Mouse (Mus musculus) lung, embryonic 14.5 days (tissue): Measurements from ENCODE around the gene Plekha6. TPM values are rescaled to one million over a fixed set of nuclear protein-coding genes. Genes with fewer than 3 reads are reported as not detected.

Source experiments
- ATAC-seq: fragments of 200-750 bp; cut with Nextera tagmentation; 2 replicates; pipeline ENCODE4 v1.8.0; 2017; ENCODE audit warnings: mild to moderate bottlenecking, moderate TSS enrichment, moderate library complexity; ENCODE audit not compliant: insufficient read depth
- DNase-seq: peaks from one replicate; pipeline ENCODE4 v3.0.0-alpha.2; 2015
- H3K27ac ChIP-seq: fragments of 300-500 bp; sonication (generic); 2 replicates; pipeline ENCODE4 v1.5.1; 2014; ENCODE audit warnings: low read depth, mild to moderate bottlenecking, moderate library complexity
- H3K27me3 ChIP-seq: fragments of 300-500 bp; sonication (generic); 2 replicates; pipeline ENCODE4 v1.6.1; 2014; ENCODE audit warnings: low read length, control low read depth; ENCODE audit not compliant: insufficient read depth
- H3K36me3 ChIP-seq: fragments of 300-500 bp; sonication (generic); 2 replicates; pipeline ENCODE4 v1.6.1; 2014; ENCODE audit warnings: control low read depth; ENCODE audit not compliant: insufficient read depth
- H3K4me1 ChIP-seq: fragments of 300-500 bp; sonication (generic); 2 replicates; pipeline ENCODE4 v1.6.1; 2014; ENCODE audit warnings: antibody characterized with exemption, control low read depth; ENCODE audit not compliant: insufficient read depth
- H3K4me2 ChIP-seq: fragments of 300-500 bp; sonication (generic); 2 replicates; pipeline ENCODE4 v1.6.1; 2014; ENCODE audit warnings: mild to moderate bottlenecking
- H3K4me3 ChIP-seq: fragments of 300-500 bp; sonication (generic); 2 replicates; pipeline ENCODE4 v1.5.1; 2014; ENCODE audit warnings: low read depth, low read length
- H3K9ac ChIP-seq: fragments of 300-500 bp; sonication (generic); 2 replicates; pipeline ENCODE4 v1.6.1; 2014
- H3K9me3 ChIP-seq: fragments of 300-500 bp; sonication (generic); 2 replicates; pipeline ENCODE4 v1.6.1; 2016; ENCODE audit warnings: low read depth, low read length, control low read depth
- CTCF ChIP-seq: IDR thresholded peaks from 2 replicates; pipeline ENCODE4 v1.5.1; 2016; ENCODE audit warnings: antibody characterized with exemption, low read depth
- WGBS: fragments of 180-500 bp; shearing (Covaris S2); extraction: QIAGEN DNeasy Blood & Tissue Kit; methylation state at CpG from one replicate; pipeline ENCODE4 v1.1.7; 2014; 5-methylcytosine and 5-hydroxymethylcytosine counted together
- polyA plus RNA-seq: library from polyadenylated mRNA; unstranded; fragments of >200 nt; fragmentation: Nextera tagmentation; extraction: Ambion mirVana; gene quantifications from 2 replicates; pipeline ENCODE4 v1.2.1, GENCODE M21; 2014

Gene Plekha6
- polyA plus RNA-seq, 1 experiment from 2014 or later, result 6.7 TPM

- WGBS, result 85% methylated on average over 7 of the region's 7 CpGs
- no peak for DNase-seq
- Histone ChIP-seq H3K9ac (no peak overlapping the region), H3K9me3 (no peaks in the 10 kb centered on the region), H3K4me2 (no peak overlapping the region), H3K27ac (no peak overlapping the region), H3K4me1 (peaks cover 12% of the 10 kb centered on the region; the same call in 1 of the 2 replicates), H3K4me3 (no peak overlapping the region), H3K27me3 (no peaks in the 10 kb centered on the region), H3K36me3 (no peaks in the 10 kb centered on the region)
- TF ChIP-seq CTCF, result no peak
- ATAC-seq, result no peak
Observed at GRCm38 (mm10) chr1:133231523-133232193, 67.6 kb downstream of the Plekha6 start.

- H3K27ac ChIP-seq, result no peak overlapping the region
- TF ChIP-seq CTCF, result no peak
- H3K9me3 ChIP-seq, result no peaks in the 10 kb centered on the region
- no peak overlapping the region for H3K4me3 ChIP-seq
- peaks cover 35% of the 10 kb centered on the region for H3K4me1 ChIP-seq
- no peaks in the 10 kb centered on the region for H3K27me3 ChIP-seq
- H3K36me3 ChIP-seq, result no peaks in the 10 kb centered on the region
- DNase-seq (peak; percentile 25), ATAC-seq (no peak)
- H3K4me2 ChIP-seq, result no peak overlapping the region
- H3K9ac ChIP-seq, result no peak overlapping the region
- whole genome bisulfite sequencing, result 53% methylated on average over 5 of the region's 5 CpGs
Observed at GRCm38 (mm10) chr1:133235909-133236308, 71.9 kb downstream of the Plekha6 start.

- no peak for TF ChIP-seq CTCF
- H3K27me3 ChIP-seq, result no peaks in the 10 kb centered on the region
- no peak overlapping the region for H3K9ac ChIP-seq
- peak overlapping the region; percentile 51 for H3K27ac ChIP-seq
- no peak overlapping the region for H3K4me3 ChIP-seq
- H3K4me2 ChIP-seq, result peak overlapping the region; percentile 43
- WGBS, result 15% methylated on average over 8 of the region's 8 CpGs
- H3K9me3 ChIP-seq, result no peaks in the 10 kb centered on the region
- no peaks in the 10 kb centered on the region for H3K36me3 ChIP-seq
- ATAC-seq, result peak; percentile 74
- peaks cover 38% of the 10 kb centered on the region for H3K4me1 ChIP-seq
- peak; percentile 78 for DNase-seq
Observed at GRCm38 (mm10) chr1:133236693-133237440, 72.9 kb downstream of the Plekha6 start.

- Histone ChIP-seq H3K9ac (no peak overlapping the region), H3K4me3 (no peak overlapping the region), H3K4me1 (peaks cover 38% of the 10 kb centered on the region), H3K9me3 (no peaks in the 10 kb centered on the region), H3K27ac (peak overlapping the region; percentile 78), H3K27me3 (no peaks in the 10 kb centered on the region), H3K36me3 (no peaks in the 10 kb centered on the region), H3K4me2 (peak overlapping the region; percentile 43; the same call in 1 of the 2 replicates)
- TF ChIP-seq CTCF, result no peak
- ATAC-seq (peak; percentile 51), DNase-seq (peak; percentile 81)
- 2% methylated on average over 11 of the region's 11 CpGs for WGBS
Observed at GRCm38 (mm10) chr1:133237670-133238069, 73.7 kb downstream of the Plekha6 start.

- 43% methylated on average over 6 of the region's 6 CpGs for WGBS
- no peak overlapping the region for H3K27ac ChIP-seq
- peak; percentile 55 for DNase-seq
Observed at GRCm38 (mm10) chr1:133239121-133239812, 75.3 kb downstream of the Plekha6 start.

GRCm38 (mm10) chr1:133239813-133240160, 75.8 kb downstream of the Plekha6 start:
- no peaks in the 10 kb centered on the region for H3K9me3 ChIP-seq
- peaks cover 42% of the 10 kb centered on the region for H3K4me1 ChIP-seq
- no peak overlapping the region for H3K9ac ChIP-seq
- no peak for TF ChIP-seq CTCF
- DNase-seq (no peak), ATAC-seq (no peak)
- H3K36me3 ChIP-seq, result no peaks in the 10 kb centered on the region
- no peaks in the 10 kb centered on the region for H3K27me3 ChIP-seq
- H3K27ac ChIP-seq, result no peak overlapping the region
- WGBS, result 76% methylated on average over 6 of the region's 6 CpGs
- H3K4me3 ChIP-seq, result no peak overlapping the region
- H3K4me2 ChIP-seq, result no peak overlapping the region

More at GRCm38 (mm10) chr1:133239121-133239812, 75.3 kb downstream of the Plekha6 start:
- Histone ChIP-seq H3K4me1 (peaks cover 38% of the 10 kb centered on the region), H3K4me3 (no peak overlapping the region), H3K4me2 (no peak overlapping the region), H3K9me3 (no peaks in the 10 kb centered on the region), H3K9ac (no peak overlapping the region), H3K36me3 (no peaks in the 10 kb centered on the region), H3K27me3 (no peaks in the 10 kb centered on the region)
- ATAC-seq, result no peak
- TF ChIP-seq CTCF, result no peak

- WGBS, result 21% methylated on average over 3 of the region's 3 CpGs
- Histone ChIP-seq H3K9ac (no peak overlapping the region), H3K27ac (no peak overlapping the region), H3K4me2 (no peak overlapping the region), H3K9me3 (no peaks in the 10 kb centered on the region), H3K4me3 (no peak overlapping the region), H3K36me3 (no peaks in the 10 kb centered on the region), H3K27me3 (no peaks in the 10 kb centered on the region), H3K4me1 (peaks cover 50% of the 10 kb centered on the region)
- DNase-seq (peak; percentile 74), ATAC-seq (peak; percentile 22; the same call in 1 of the 2 replicates)
- TF ChIP-seq CTCF, result no peak
Observed at GRCm38 (mm10) chr1:133240881-133241280, 76.9 kb downstream of the Plekha6 start.
